Mouse (Mus musculus) kidney, postnatal 0 days (tissue): Measurements from ENCODE around the gene Slc35d3. TPM values are rescaled to one million over a fixed set of nuclear protein-coding genes. Genes with fewer than 3 reads are reported as not detected.
A peak's percentile ranks its signal among the peaks of the same experiment; 100 is the strongest.

Experiments
- ATAC-seq: fragments of 200-750 bp; cut with Nextera tagmentation; replicated peaks from 2 replicates; pipeline ENCODE4 v1.8.0; 2017; ENCODE audit warnings: low read depth, moderate number of reproducible peaks, moderate TSS enrichment, moderate library complexity; ENCODE audit not compliant: low FRiP score
- DNase-seq: peaks from one replicate; pipeline ENCODE4 v3.0.0-alpha.2; 2016; ENCODE audit warnings: low spot score
- H3K27ac ChIP-seq: fragments of 300-500 bp; sonication (generic); 2 replicates; pipeline ENCODE4 v1.5.1; 2014; ENCODE audit warnings: mild to moderate bottlenecking
- H3K27me3 ChIP-seq: fragments of 300-500 bp; sonication (generic); 2 replicates; pipeline ENCODE4 v1.6.1; 2014; ENCODE audit warnings: low read length, mixed read lengths; ENCODE audit not compliant: insufficient read depth
- H3K36me3 ChIP-seq: fragments of 300-500 bp; sonication (generic); 2 replicates; pipeline ENCODE4 v1.6.1; 2014; ENCODE audit warnings: low read length, mixed read lengths; ENCODE audit not compliant: insufficient read depth
- H3K4me1 ChIP-seq: fragments of 300-500 bp; sonication (generic); replicated peaks from 2 replicates; pipeline ENCODE4 v1.6.1; 2014; ENCODE audit warnings: antibody characterized with exemption, low read length, mixed read lengths; ENCODE audit not compliant: insufficient read depth
- H3K4me2 ChIP-seq: fragments of 300-500 bp; sonication (generic); 2 replicates; pipeline ENCODE4 v1.6.1; 2014; ENCODE audit warnings: mild to moderate bottlenecking, low read length, moderate library complexity, mixed read lengths
- H3K4me3 ChIP-seq: fragments of 300-500 bp; sonication (generic); replicated peaks from 2 replicates; pipeline ENCODE4 v1.5.1; 2014; ENCODE audit warnings: low read depth, low read length
- H3K9ac ChIP-seq: fragments of 300-500 bp; sonication (generic); 2 replicates; pipeline ENCODE4 v1.6.1; 2014; ENCODE audit warnings: low read depth, low read length
- H3K9me3 ChIP-seq: fragments of 300-500 bp; sonication (generic); replicated peaks from 2 replicates; pipeline ENCODE4 v1.6.1; 2016; ENCODE audit warnings: low read length, inconsistent platforms, mixed read lengths
- CTCF ChIP-seq: IDR thresholded peaks from 2 replicates; pipeline ENCODE4 v1.5.1; 2016; ENCODE audit warnings: antibody characterized with exemption, low read depth, mild to moderate bottlenecking, moderate library complexity
- WGBS: fragments of 180-500 bp; shearing (Covaris S2); extraction: QIAGEN DNeasy Blood & Tissue Kit; methylation state at CpG from one replicate; pipeline ENCODE4 v1.1.7; 2014; 5-methylcytosine and 5-hydroxymethylcytosine counted together
- polyA plus RNA-seq: library from polyadenylated mRNA; unstranded; fragments of >200 nt; fragmentation: Nextera tagmentation; extraction: Ambion mirVana; gene quantifications from 2 replicates; pipeline ENCODE4 v1.2.1, GENCODE M21; 2015

Slc35d3 gene
- polyA plus RNA-seq, 1 experiment from 2014 or later = 0.07 TPM

DNA sequence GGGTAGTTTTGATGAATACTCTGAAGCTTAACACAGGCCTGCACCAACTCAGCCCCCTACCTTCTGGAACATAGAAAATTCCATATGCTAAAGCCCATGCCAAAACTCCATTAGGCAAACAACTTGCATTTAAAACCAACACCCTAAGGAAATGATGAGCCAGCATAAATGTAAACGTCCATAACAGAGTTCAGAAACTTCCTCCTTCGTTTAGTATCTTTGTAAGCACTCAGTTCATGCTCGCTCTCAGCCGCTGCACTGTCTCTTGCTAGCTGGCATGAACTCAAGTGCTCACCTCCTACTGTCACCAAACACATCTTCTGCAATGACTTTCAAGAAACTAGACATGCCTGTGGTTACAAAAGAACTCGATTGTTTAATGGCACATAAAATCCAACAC lies 24.1 kb upstream of the Slc35d3 start:
- Histone ChIP-seq H3K9me3 (no peaks in the 10 kb centered on the region), H3K27me3 (no peaks in the 10 kb centered on the region), H3K4me2 (no peak overlapping the region), H3K27ac (no peak overlapping the region), H3K36me3 (no peaks in the 10 kb centered on the region), H3K9ac (no peak overlapping the region), H3K4me3 (no peak overlapping the region), H3K4me1 (no peaks in the 10 kb centered on the region)
- DNase-seq = no peak
- no peak for TF ChIP-seq CTCF
- WGBS = 81% methylated on average over 5 of the region's 5 CpGs
- no peak for ATAC-seq

DNA sequence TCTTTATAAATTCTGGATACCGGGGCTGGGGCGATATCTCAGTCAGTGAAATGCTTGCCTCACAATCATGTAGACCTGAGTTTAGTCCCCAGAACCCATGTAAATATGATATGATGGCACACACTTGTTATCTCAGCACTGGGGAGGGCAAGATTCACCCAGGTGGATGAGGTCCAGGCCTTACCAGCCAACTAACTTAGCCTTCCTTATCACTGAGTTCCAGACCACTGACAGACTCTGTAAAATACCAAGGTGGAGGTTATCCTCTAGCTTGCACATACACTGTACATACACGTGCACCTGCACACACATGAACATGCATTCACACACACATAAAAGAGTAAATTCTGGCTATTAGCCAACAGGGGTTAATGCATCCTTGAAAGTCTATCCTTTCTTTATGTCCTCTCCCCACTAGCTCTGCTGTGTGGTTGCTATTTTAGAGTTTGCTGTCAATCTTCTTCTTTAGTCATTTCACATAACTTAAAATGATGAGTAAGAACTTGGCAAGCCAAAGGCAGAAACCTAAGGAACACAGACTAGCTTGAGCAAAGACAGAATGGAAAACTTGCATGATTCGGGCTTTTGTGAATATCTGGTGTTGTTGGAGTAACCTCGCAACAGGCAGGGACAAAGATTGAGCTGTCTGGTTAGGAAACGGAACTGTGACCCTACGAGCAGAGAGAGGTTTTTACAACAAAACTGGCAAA lies 4.5 kb upstream of the Slc35d3 start:
- no peak overlapping the region for H3K4me3 ChIP-seq
- WGBS = 92% methylated on average over 7 of the region's 7 CpGs
- DNase-seq (no peak), ATAC-seq (no peak)
- no peak overlapping the region for H3K4me2 ChIP-seq
- H3K4me1 ChIP-seq = peaks cover 11% of the 10 kb centered on the region; the same call in 1 of the 2 replicates
- no peaks in the 10 kb centered on the region for H3K36me3 ChIP-seq
- no peak overlapping the region for H3K9ac ChIP-seq
- TF ChIP-seq CTCF = no peak
- no peaks in the 10 kb centered on the region for H3K9me3 ChIP-seq
- H3K27me3 ChIP-seq = peaks cover 21% of the 10 kb centered on the region
- H3K27ac ChIP-seq = no peak overlapping the region

DNA sequence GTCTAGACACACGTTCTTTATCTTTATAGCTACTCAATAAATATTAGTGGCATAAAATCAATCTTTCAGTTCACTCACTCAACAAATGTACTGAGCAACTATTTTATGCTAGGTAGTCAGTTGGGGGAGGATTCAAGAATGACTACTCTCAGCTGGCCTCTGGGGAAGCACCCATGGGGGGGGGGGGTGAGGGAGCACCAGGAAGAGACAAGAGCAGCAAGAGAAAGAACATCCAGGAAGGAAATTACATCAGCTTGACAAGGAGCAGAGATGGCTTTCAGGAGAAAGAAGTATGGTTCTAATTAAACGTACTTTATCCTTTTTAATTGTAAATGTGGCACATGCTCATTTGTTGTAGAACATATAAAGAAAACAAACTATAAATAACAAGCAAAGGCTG lies 2.4 kb upstream of the Slc35d3 start:
- 35% methylated on average over 2 of the region's 2 CpGs for WGBS
- DNase-seq (no peak), ATAC-seq (no peak)
- no peak overlapping the region for H3K4me2 ChIP-seq
- peaks cover 38% of the 10 kb centered on the region for H3K27me3 ChIP-seq
- no peaks in the 10 kb centered on the region for H3K9me3 ChIP-seq
- no peak overlapping the region for H3K27ac ChIP-seq
- H3K4me3 ChIP-seq = no peak overlapping the region
- H3K36me3 ChIP-seq = no peaks in the 10 kb centered on the region
- TF ChIP-seq CTCF = no peak
- H3K4me1 ChIP-seq = peaks cover 22% of the 10 kb centered on the region
- H3K9ac ChIP-seq = no peak overlapping the region

DNA sequence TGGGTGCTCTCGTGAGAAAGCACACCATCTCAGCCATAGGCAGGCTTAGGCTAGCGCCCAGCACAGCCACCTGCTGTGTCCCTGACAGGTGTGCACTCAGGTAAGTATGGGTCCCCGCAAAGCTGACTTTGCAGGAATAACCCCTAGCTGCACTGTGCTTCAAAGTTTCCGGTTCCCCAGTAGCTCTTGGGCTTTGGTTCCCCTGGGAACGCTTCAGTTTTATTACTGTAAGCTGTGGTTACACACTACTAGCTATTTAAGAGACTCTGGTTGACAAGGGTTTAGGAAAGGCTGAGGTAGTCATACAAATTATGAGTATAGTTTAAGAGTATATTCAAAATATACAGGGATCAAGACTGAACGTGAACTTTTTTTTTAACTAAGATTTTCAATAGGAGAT lies 1.5 kb upstream of the Slc35d3 start:
- H3K9ac ChIP-seq = no peak overlapping the region
- DNase-seq = no peak
- H3K4me2 ChIP-seq = no peak overlapping the region
- H3K36me3 ChIP-seq = no peaks in the 10 kb centered on the region
- H3K4me3 ChIP-seq = no peak overlapping the region
- no peaks in the 10 kb centered on the region for H3K9me3 ChIP-seq
- ATAC-seq = no peak
- TF ChIP-seq CTCF = no peak
- H3K27ac ChIP-seq = no peak overlapping the region
- peaks cover 42% of the 10 kb centered on the region for H3K27me3 ChIP-seq
- 20% methylated on average over 6 of the region's 6 CpGs for WGBS
- H3K4me1 ChIP-seq = peaks cover 22% of the 10 kb centered on the region

DNA sequence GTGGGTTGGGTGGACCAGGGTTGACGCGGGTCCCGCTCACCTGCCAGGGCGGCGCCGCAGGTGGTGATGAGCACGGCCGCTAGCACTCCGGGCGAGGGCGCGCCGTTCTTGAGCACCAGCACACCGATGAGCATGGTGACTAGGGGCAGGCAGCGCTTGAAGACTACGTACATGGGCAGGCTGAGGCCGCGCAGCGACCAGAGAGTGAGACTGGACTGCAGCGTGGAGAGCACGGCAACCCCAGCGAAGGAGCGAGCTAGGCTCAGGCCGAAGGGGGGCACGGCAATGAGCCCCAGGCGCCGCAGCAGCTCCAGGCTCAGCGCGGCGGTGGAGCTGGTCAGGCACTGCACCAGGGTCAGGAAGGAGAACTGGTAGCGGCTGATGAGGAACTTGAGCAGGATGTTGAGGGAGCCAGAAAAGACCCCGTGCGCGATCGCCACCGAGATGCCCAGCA lies 688 bp downstream of the Slc35d3 start:
- no peak for TF ChIP-seq CTCF
- ATAC-seq (peak; percentile 34), DNase-seq (peak; percentile 17)
- peak overlapping the region; percentile 42; the same call in 1 of the 2 replicates for H3K9ac ChIP-seq
- H3K4me1 ChIP-seq = peaks cover 22% of the 10 kb centered on the region
- no peaks in the 10 kb centered on the region for H3K9me3 ChIP-seq
- under 1% methylated on average over 36 of the region's 36 CpGs for WGBS
- H3K4me2 ChIP-seq = peak overlapping the region; percentile 94
- H3K27me3 ChIP-seq = peaks cover 42% of the 10 kb centered on the region
- H3K4me3 ChIP-seq = peak overlapping the region; percentile 47
- H3K27ac ChIP-seq = no peak overlapping the region
- no peaks in the 10 kb centered on the region for H3K36me3 ChIP-seq

DNA sequence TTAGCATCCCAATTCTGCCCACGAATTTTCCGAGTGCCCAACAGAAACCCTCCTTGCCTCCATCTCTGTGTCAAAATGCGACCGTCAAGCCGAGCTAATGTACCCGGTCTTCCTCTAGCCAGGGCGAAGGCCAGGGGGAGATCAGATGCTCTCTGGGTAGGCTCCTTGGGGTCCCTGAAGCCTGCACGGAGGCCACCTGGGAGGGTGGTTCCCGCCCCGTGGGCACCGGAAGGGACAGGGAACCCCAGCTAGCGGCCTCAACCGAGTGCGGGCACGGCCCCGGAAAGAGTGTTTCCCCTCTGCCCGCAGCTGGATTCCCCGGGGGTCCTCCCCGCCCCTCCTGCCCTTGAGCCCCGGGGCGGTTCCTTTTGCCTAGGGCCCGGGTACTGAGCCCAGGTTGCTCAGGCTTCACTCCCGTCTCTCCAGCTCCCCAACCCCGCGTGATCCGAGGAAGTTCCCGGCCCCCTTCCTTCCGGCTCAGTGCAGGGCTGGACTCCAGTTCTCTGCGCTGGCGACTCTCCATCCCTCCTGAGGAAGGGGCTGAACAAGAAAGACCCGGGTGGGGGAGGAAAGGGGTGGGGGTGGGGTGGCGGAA lies 1.4 kb downstream of the Slc35d3 start:
- TF ChIP-seq CTCF = no peak
- DNase-seq = peak; percentile 24

More for the DNA sequence above, 1.4 kb downstream of the Slc35d3 start:
- H3K27ac ChIP-seq = no peak overlapping the region
- ATAC-seq = peak; percentile 44; the same call in 1 of the 2 replicates
- peak overlapping the region; percentile 47 for H3K4me3 ChIP-seq
- no peaks in the 10 kb centered on the region for H3K9me3 ChIP-seq
- no peaks in the 10 kb centered on the region for H3K36me3 ChIP-seq
- peak overlapping the region; percentile 42; the same call in 1 of the 2 replicates for H3K9ac ChIP-seq
- WGBS = under 1% methylated on average over 30 of the region's 32 CpGs
- H3K4me1 ChIP-seq = peaks cover 22% of the 10 kb centered on the region
- peaks cover 42% of the 10 kb centered on the region for H3K27me3 ChIP-seq
- H3K4me2 ChIP-seq = peak overlapping the region; percentile 94
